Mouse (Mus musculus) retina, embryonic 14.5 days (tissue): ENCODE results near the gene Iqgap2.

Experiments
- DNase-seq: peaks from one replicate; pipeline ENCODE4 v3.0.0-alpha.2; 2015; ENCODE audit warnings: low spot score

Gene Iqgap2

DNA sequence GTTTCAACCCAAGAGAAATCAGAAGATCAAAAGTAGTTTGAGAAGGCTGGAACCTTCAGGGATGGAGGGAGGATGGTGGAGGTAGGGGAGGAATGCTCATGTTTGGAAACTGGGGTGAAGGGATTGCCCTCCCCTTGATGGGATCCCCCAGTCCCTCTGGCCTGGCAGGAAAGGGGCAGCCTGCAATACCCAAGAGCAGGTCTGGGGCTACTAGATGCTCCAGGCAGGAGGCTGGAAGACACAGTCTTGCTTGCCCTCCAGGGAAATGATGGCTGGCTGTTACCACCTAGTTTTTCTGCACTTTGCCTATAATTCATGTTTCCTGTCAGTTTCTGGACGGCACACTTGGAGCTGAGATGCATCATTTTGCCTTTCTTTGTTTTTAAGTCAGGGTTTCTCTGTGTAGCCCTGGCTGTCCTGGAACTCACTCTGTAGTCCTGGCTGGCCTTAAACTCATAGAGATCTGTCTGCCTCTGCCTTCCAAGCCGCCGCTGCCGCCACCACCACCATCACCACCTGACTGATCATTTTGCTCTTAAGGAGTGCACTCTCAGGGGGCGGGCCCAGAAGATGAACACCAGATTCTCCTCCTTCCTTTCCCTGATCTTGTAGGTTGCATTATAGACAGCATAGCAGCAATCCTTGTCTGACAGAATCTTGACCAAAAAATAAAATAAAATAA lies 313.6 kb downstream of the Iqgap2 start:
- no peak for DNase-seq
